Mouse (Mus musculus): ENCODE results near the gene Snx18.

DNA sequence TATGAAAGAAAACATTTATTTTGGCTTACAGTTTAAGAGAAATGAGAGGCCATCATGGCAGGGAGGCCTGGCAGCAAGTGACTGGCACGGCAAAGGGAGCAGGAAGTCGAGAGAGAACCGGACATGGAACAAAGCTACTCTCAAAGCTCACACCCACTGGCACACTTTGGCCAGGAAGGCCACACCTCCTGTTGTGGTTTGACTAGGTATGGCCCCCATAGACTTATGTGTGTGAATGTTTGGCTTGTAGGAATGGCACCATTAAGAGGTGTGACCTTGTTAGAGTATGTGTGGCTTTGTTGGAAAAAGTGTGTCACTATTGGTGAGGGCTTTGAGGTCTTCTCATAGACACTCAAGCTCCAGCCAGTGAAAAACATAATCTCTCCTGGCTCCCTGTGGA is 69.3 kb downstream of the Snx18 start:
- TF ChIP-seq CTCF (IDR thresholded peaks at IDR 0.05; ENCODE audit: borderline replicate concordance, insufficient read depth, low read depth, low read length) = no peak
- no peak for TF ChIP-seq POLR2A (IDR thresholded peaks at IDR 0.05; ENCODE audit: borderline replicate concordance, insufficient read depth, low read length)

Measured in cerebellum, adult 2 months (tissue).